Mouse (Mus musculus) lung, postnatal 0 days (tissue): ENCODE data around the gene Sar1b. TPM values are rescaled to one million over a fixed set of nuclear protein-coding genes. Genes with fewer than 3 reads are reported as not detected.
A peak's percentile ranks its signal among the peaks of the same experiment; 100 is the strongest.

Source experiments
- ATAC-seq: fragments of 200-750 bp; cut with Nextera tagmentation; 2 replicates; pipeline ENCODE4 v1.8.0; 2017; ENCODE audit warnings: moderate library complexity
- DNase-seq: peaks from one replicate; pipeline ENCODE4 v3.0.0-alpha.2; 2016; ENCODE audit warnings: low spot score
- H3K27ac ChIP-seq: fragments of 300-500 bp; sonication (generic); 2 replicates; pipeline ENCODE4 v1.5.1; 2014; ENCODE audit warnings: antibody characterized with exemption, mild to moderate bottlenecking, low read length, mixed read lengths
- H3K27me3 ChIP-seq: fragments of 300-500 bp; sonication (generic); replicated peaks from 2 replicates; pipeline ENCODE4 v1.6.1; 2014; ENCODE audit warnings: low read length, mixed read lengths; ENCODE audit not compliant: insufficient read depth
- H3K36me3 ChIP-seq: fragments of 300-500 bp; sonication (generic); 2 replicates; pipeline ENCODE4 v1.6.1; 2014; ENCODE audit warnings: low read length, mixed read lengths; ENCODE audit not compliant: insufficient read depth
- H3K4me1 ChIP-seq: fragments of 300-500 bp; sonication (generic); 2 replicates; pipeline ENCODE4 v1.6.1; 2014; ENCODE audit warnings: antibody characterized with exemption, low read depth, low read length, mixed read lengths; ENCODE audit not compliant: insufficient read depth
- H3K4me2 ChIP-seq: fragments of 300-500 bp; sonication (generic); replicated peaks from 2 replicates; pipeline ENCODE4 v1.6.1; 2014; ENCODE audit warnings: low read depth, mild to moderate bottlenecking, low read length, moderate library complexity, mixed read lengths
- H3K4me3 ChIP-seq: fragments of 300-500 bp; sonication (generic); 2 replicates; pipeline ENCODE4 v1.5.1; 2014; ENCODE audit warnings: low read depth, low read length
- H3K9ac ChIP-seq: fragments of 300-500 bp; sonication (generic); replicated peaks from 2 replicates; pipeline ENCODE4 v1.6.1; 2014; ENCODE audit warnings: low read depth, mild to moderate bottlenecking
- H3K9me3 ChIP-seq: fragments of 300-500 bp; sonication (generic); 2 replicates; pipeline ENCODE4 v1.6.1; 2016; ENCODE audit warnings: low read length, mixed read lengths
- CTCF ChIP-seq: IDR thresholded peaks from 2 replicates; pipeline ENCODE4 v1.5.1; 2016; ENCODE audit warnings: antibody characterized with exemption, mild to moderate bottlenecking
- EP300 ChIP-seq: IDR thresholded peaks from 2 replicates; pipeline ENCODE4 v1.6.1; 2016; ENCODE audit warnings: antibody characterized with exemption, mild to moderate bottlenecking, control low read depth
- WGBS: fragments of 180-500 bp; shearing (Covaris S2); extraction: QIAGEN DNeasy Blood & Tissue Kit; methylation state at CpG from one replicate; pipeline ENCODE4 v1.1.7; 2014; 5-methylcytosine and 5-hydroxymethylcytosine counted together
- polyA plus RNA-seq: library from polyadenylated mRNA; unstranded; fragments of >200 nt; fragmentation: Nextera tagmentation; extraction: Ambion mirVana; gene quantifications from 2 replicates; pipeline ENCODE4 v1.2.1, GENCODE M21; 2015

Gene Sar1b
- polyA plus RNA-seq, 1 experiment from 2014 or later: 125 TPM

DNA sequence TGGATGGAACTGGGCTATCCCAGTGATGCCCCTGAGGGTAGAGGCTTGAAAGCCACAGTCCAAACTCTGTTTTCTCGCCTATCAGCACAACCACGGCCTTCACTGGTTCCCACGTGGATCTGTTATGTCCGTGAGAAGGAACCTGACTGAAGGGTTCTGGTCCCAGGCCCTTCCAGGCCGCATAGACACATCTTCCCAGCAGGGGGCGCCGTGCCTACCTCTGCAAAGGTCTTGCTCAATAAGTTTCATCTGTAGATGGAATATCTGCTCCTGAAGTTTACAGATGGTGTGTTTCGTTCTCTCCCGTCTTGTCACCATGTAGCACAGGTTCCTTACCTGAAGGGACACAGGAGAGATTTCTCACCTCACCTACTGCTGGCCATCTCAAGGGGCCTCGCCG is 57.4 kb downstream of the Sar1b start:
- Histone ChIP-seq H3K4me2 (no peak overlapping the region), H3K27ac (no peak overlapping the region), H3K27me3 (no peaks in the 10 kb centered on the region), H3K4me3 (no peak overlapping the region), H3K9ac (no peak overlapping the region), H3K36me3 (peaks cover 20% of the 10 kb centered on the region), H3K4me1 (0 out of 2 replicates have a peak, but pooled peaks cover 3% of the 10 kb centered on the region), H3K9me3 (no peaks in the 10 kb centered on the region)
- DNase-seq (peak; percentile 81), ATAC-seq (no peak; the same call in 1 of the 2 replicates)
- 22% methylated on average over 11 of the region's 11 CpGs for WGBS
- TF ChIP-seq CTCF (peak; percentile 93), EP300 (no peak)

DNA sequence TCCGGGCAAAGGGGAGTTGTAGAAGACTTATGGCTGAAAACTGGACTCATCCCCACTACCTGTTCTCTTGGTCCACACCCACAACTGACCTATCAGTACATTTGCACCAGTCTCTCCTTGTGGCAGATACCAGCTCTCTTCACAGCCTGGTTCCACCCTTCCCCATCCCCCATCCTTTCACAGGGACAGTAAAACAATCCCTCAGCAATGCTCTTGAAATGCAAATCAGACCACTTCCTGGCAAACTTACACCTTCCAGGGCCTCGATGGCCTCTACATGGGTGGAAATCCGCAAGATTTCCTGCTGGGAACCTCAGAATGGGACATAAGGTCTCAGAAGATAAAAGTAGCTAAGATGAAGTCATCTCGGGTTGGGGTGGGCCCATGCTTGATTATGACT is 59.2 kb downstream of the Sar1b start:
- no peak for DNase-seq
- Histone ChIP-seq H3K4me2 (no peak overlapping the region), H3K9ac (no peak overlapping the region), H3K4me1 (0 out of 2 replicates have a peak, but pooled peaks cover 3% of the 10 kb centered on the region), H3K9me3 (no peaks in the 10 kb centered on the region), H3K27me3 (no peaks in the 10 kb centered on the region), H3K4me3 (no peak overlapping the region), H3K36me3 (peaks cover 20% of the 10 kb centered on the region; the same call in 1 of the 2 replicates), H3K27ac (no peak overlapping the region)
- TF ChIP-seq EP300 (0 out of 2 replicates have a peak, but pooled peaks have one; percentile 13), CTCF (no peak)
- no peak for ATAC-seq
- 36% methylated on average over 4 of the region's 4 CpGs for WGBS

DNA sequence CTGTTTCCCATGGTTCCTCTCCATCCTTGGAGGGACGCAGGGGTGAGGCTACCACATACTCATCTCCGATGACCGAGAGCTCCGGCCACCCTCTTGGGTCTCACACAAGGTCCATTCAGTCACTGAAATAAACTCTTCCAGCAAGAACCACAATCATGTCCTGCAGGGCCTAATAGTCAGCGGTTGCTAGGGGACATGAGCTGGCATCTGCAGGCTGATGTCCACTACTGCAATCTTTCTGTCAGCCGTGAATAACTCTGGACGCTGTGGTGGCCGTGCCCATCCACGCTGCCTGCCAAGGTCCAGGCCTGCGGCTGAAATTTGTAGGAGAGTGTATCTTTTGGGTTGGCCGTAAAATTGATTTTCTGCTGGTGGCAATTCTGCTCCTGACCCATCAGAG is 59.8 kb downstream of the Sar1b start:
- DNase-seq (no peak), ATAC-seq (no peak)
- Histone ChIP-seq H3K4me3 (no peak overlapping the region), H3K4me2 (no peak overlapping the region), H3K27me3 (no peaks in the 10 kb centered on the region), H3K27ac (no peak overlapping the region), H3K9me3 (no peaks in the 10 kb centered on the region), H3K9ac (no peak overlapping the region), H3K36me3 (peaks cover 26% of the 10 kb centered on the region; the same call in 1 of the 2 replicates), H3K4me1 (no peaks in the 10 kb centered on the region)
- WGBS: 92% methylated on average over 11 of the region's 11 CpGs
- no peak for TF ChIP-seq EP300
- no peak for TF ChIP-seq CTCF

DNA sequence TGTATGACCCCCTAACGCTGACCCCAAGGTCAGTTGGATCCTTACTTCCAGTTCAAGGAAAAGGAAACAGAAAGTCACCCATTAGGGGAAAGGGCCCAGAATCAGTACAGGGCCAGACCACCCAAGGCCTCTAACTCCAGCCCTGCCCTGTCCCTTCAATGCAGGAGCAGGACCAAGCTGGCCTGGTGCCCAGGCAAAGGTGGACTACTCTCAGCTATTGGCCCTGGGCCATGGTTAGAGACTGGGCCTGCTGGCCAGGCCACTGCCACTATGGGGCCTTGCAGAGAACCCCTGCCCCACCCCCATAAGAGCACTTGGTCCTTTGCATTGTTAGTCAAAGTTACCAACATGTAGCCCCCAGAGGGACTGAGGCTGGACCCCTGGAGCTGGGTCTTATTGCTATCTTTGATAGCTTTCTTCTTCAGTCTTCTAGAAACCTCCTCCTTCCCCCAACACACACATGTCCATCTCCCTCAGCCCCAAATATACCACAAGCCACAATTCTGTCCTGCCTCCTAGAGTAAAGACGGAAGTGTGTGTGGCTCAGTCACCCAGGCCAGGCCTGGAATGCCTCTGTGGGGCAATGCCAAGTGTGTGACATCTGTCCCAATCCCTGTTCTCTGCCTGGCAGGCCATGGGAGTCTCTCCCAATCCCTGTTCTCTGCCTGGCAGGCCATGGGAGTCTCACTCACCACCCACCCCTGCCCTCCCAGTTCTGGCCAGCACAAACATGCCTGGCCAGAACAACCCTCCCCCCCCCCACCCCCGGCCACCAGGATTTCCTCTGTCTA is 60.7 kb downstream of the Sar1b start:
- TF ChIP-seq CTCF (no peak), EP300 (no peak)
- H3K4me1 ChIP-seq: no peaks in the 10 kb centered on the region
- H3K4me2 ChIP-seq: no peak overlapping the region
- WGBS: 90% methylated on average over 3 of the region's 3 CpGs
- DNase-seq (peak; percentile 68), ATAC-seq (peak; percentile 65)
- H3K27me3 ChIP-seq: no peaks in the 10 kb centered on the region
- H3K9ac ChIP-seq: no peak overlapping the region
- H3K27ac ChIP-seq: no peak overlapping the region
- no peak overlapping the region for H3K4me3 ChIP-seq
- no peaks in the 10 kb centered on the region for H3K9me3 ChIP-seq
- peaks cover 27% of the 10 kb centered on the region; the same call in 1 of the 2 replicates for H3K36me3 ChIP-seq

DNA sequence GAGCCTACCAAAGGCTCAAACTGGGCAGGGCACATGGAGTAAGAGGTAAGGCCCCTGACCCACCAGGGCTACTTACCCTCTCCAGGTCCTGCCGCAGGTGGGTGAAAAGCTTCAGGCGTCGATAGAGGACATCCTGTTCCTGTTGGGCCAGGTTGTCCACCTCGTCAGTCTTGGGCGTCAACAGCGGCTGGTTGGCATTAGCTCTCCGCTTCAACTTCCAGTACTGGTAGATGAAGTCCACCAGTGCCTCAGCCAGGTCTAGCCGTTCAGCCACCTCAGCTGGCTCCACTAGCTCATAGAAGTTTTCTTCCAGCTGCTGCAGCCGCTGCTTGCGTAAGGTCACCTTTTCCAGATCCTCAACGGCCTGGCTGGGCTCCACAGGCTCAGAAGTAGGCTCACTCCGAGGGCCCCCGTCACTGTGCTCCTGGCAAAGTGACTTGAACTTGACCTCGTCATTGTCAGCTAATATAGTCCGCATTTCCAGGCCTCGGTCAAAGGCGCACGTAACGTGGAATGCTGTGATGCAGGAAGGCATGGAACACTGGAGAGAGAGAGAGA is 61.5 kb downstream of the Sar1b start:
- Histone ChIP-seq H3K36me3 (peaks cover 27% of the 10 kb centered on the region; the same call in 1 of the 2 replicates), H3K9me3 (no peaks in the 10 kb centered on the region), H3K9ac (no peak overlapping the region), H3K4me3 (no peak overlapping the region), H3K4me1 (no peaks in the 10 kb centered on the region), H3K4me2 (no peak overlapping the region), H3K27me3 (no peaks in the 10 kb centered on the region), H3K27ac (no peak overlapping the region)
- ATAC-seq: 0 out of 2 replicates have a peak, but pooled peaks have one; percentile 8
- DNase-seq: peak; percentile 27
- 58% methylated on average over 19 of the region's 19 CpGs for WGBS
- TF ChIP-seq EP300 (no peak), CTCF (no peak)

DNA sequence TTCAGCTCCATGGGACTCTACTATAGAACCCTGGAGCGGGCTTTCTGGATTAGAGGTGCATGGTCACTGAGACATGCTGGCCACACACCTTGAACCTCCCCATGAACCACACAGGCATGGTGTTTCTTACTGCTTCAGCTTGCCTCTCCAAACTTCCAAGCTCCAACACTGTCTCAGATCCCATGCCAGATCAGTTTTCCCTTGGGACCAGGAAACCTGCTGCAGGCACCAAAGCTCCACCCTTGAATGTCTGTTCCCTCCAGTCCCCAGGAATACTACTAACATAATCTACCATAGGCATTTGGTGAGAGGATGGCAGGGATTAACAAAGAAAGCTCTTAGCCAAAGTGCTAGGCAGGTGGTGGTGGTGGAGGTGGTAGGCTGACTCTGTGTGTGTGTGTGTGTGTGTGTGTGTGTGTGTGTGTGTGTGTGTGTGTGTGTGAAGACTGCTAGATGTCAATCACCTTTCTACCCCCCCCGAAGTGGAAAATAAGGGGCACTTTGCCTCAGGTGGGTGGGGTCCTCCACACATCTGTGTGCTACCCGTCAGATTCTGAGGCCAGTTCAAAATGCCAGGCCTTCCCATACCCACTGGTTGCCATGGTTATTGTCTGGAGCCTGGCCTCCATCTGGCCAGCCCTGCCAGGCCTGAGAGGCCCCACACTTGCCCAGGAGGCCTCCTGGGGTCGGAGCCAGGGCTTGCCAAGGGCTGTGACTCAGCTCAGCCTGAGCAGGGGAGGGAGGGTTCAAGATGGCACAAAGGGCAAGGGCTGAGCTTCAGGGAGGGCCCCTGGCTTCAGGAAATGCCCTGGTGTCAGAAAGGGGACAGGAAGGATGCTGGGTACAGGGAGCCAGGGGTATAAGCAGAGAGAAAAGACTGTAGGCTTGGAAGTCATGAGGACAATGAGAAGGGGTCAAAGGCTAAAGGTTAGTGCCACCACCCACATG is 68.7 kb downstream of the Sar1b start:
- Histone ChIP-seq H3K9me3 (no peaks in the 10 kb centered on the region), H3K36me3 (peaks cover 27% of the 10 kb centered on the region), H3K4me3 (no peak overlapping the region), H3K9ac (no peak overlapping the region), H3K4me1 (no peaks in the 10 kb centered on the region), H3K27me3 (no peaks in the 10 kb centered on the region), H3K27ac (no peak overlapping the region), H3K4me2 (no peak overlapping the region)
- no peak for TF ChIP-seq CTCF
- TF ChIP-seq EP300: peak; percentile 19; the same call in 1 of the 2 replicates
- ATAC-seq (peak; percentile 77), DNase-seq (peak; percentile 34)
- WGBS: 79% methylated on average over 4 of the region's 4 CpGs
